Mouse (Mus musculus) testis, postnatal 14 days (tissue): Measurements from ENCODE around the gene Ntn5.
A peak's percentile ranks its signal among the peaks of the same experiment; 100 is the strongest.

ENCODE experiments used
- DNase-seq: peaks from one replicate; pipeline ENCODE4 v3.0.0; 2021; ENCODE audit warnings: low spot score

Ntn5 gene

GRCm38 (mm10) chr7:45712022-45712757, 28.4 kb downstream of the Ntn5 start:
- DNase-seq = peak; percentile 84

GRCm38 (mm10) chr7:45713396-45713795, 29.6 kb downstream of the Ntn5 start:
- DNase-seq = no peak

- DNase-seq = no peak
Measured at GRCm38 (mm10) chr7:45713881-45714520, 30.2 kb downstream of the Ntn5 start.

GRCm38 (mm10) chr7:45714630-45715089, 30.8 kb downstream of the Ntn5 start:
- DNase-seq = no peak

- peak; percentile 96 for DNase-seq
Measured at GRCm38 (mm10) chr7:45715090-45715708, 31.4 kb downstream of the Ntn5 start, which contains the start of gene Rpl18. TSS of gene Rpl18 (plus strand) at chr7:45715457.

GRCm38 (mm10) chr7:45715741-45716459, 32.1 kb downstream of the Ntn5 start:
- DNase-seq = no peak

- DNase-seq = no peak
Measured at GRCm38 (mm10) chr7:45716460-45716857, 32.6 kb downstream of the Ntn5 start.

GRCm38 (mm10) chr7:45716952-45717917, 33.4 kb downstream of the Ntn5 start:
- DNase-seq = no peak

GRCm38 (mm10) chr7:45717918-45718297, 34.1 kb downstream of the Ntn5 start, which contains the start of gene Sphk2:
TSS of gene Sphk2 (minus strand) at chr7:45718002.
- peak; percentile 98 for DNase-seq

GRCm38 (mm10) chr7:45718331-45718730, 34.5 kb downstream of the Ntn5 start:
- peak; percentile 22 for DNase-seq

- no peak for DNase-seq
Measured at GRCm38 (mm10) chr7:45719180-45719579, 35.4 kb downstream of the Ntn5 start.

- peak; percentile 9 for DNase-seq
Measured at GRCm38 (mm10) chr7:45719738-45720412, 36.1 kb downstream of the Ntn5 start.

- DNase-seq = peak; percentile 22
Measured at GRCm38 (mm10) chr7:45720413-45721233, 36.8 kb downstream of the Ntn5 start, which contains the start of gene Fam83e. TSS of gene Fam83e (plus strand) at chr7:45721212.

- no peak for DNase-seq
Measured at GRCm38 (mm10) chr7:45721234-45721571, 37.4 kb downstream of the Ntn5 start.

- DNase-seq = peak; percentile 4
Measured at GRCm38 (mm10) chr7:45721642-45722347, 38.0 kb downstream of the Ntn5 start.

- DNase-seq = peak; percentile 11
Measured at GRCm38 (mm10) chr7:45722348-45722713, 38.5 kb downstream of the Ntn5 start.

- DNase-seq = no peak
Measured at GRCm38 (mm10) chr7:45723301-45723700, 39.5 kb downstream of the Ntn5 start.

GRCm38 (mm10) chr7:45723781-45724180, 40.0 kb downstream of the Ntn5 start:
- no peak for DNase-seq

- no peak for DNase-seq
Measured at GRCm38 (mm10) chr7:45725151-45725550, 41.3 kb downstream of the Ntn5 start.
